Mouse (Mus musculus): ENCODE data around the gene Ndufaf8.

GRCm38 (mm10) chr11:120070286-120070930 is 28.3 kb upstream of the Ndufaf8 start:
- no peak for TF ChIP-seq POLR2A (IDR thresholded peaks at IDR 0.05; ENCODE audit: control insufficient read depth, low read depth, low read length)
- no peak for TF ChIP-seq CTCF (IDR thresholded peaks at IDR 0.05; ENCODE audit: control insufficient read depth, insufficient read depth, insufficient replicate concordance, low read depth, low read length)

Data from testis, adult 2 months (tissue).